Mouse (Mus musculus) urinary bladder, postnatal 25 days (tissue): ENCODE data around the gene Dlg2.
A peak's percentile ranks its signal among the peaks of the same experiment; 100 is the strongest.

Experiments used
- DNase-seq: peaks from one replicate; pipeline ENCODE4 v3.0.0; 2022; ENCODE audit warnings: low spot score

Dlg2 gene

GRCm38 (mm10) chr7:90476313-90477245 is at the start of gene Dlg2:
Gene Dlg2 (plus strand): TSS chr7:90476672.
- DNase-seq, result peak; percentile 16

- DNase-seq, result no peak
Measured at GRCm38 (mm10) chr7:90427006-90427405, 49.5 kb upstream of the Dlg2 start.

GRCm38 (mm10) chr7:90432221-90432620 is 44.3 kb upstream of the Dlg2 start:
- no peak for DNase-seq

GRCm38 (mm10) chr7:90440044-90440443 is 36.4 kb upstream of the Dlg2 start:
- DNase-seq, result no peak

GRCm38 (mm10) chr7:90442070-90442469 is 34.4 kb upstream of the Dlg2 start:
- no peak for DNase-seq

GRCm38 (mm10) chr7:90442518-90443080 is 33.9 kb upstream of the Dlg2 start, which contains the start of gene Crebzf:
Gene Crebzf (plus strand): TSS chr7:90442729.
- peak; percentile 92 for DNase-seq

GRCm38 (mm10) chr7:90443101-90444091 is 33.1 kb upstream of the Dlg2 start:
- peak; percentile 66 for DNase-seq

GRCm38 (mm10) chr7:90444206-90444605 is 32.3 kb upstream of the Dlg2 start:
- DNase-seq, result no peak

GRCm38 (mm10) chr7:90456149-90456844 is 20.2 kb upstream of the Dlg2 start:
- DNase-seq, result no peak

GRCm38 (mm10) chr7:90456845-90457468 is 19.5 kb upstream of the Dlg2 start, which contains the start of gene Tmem126a:
Gene Tmem126a (minus strand): TSS chr7:90457229.
- DNase-seq, result peak; percentile 64

- DNase-seq, result no peak
Measured at GRCm38 (mm10) chr7:90457517-90457916, 19.0 kb upstream of the Dlg2 start.

GRCm38 (mm10) chr7:90460330-90460729 is 16.1 kb upstream of the Dlg2 start:
- DNase-seq, result no peak

- DNase-seq, result no peak
Measured at GRCm38 (mm10) chr7:90460930-90461329, 15.5 kb upstream of the Dlg2 start.

GRCm38 (mm10) chr7:90461441-90461840 is 15.0 kb upstream of the Dlg2 start:
- no peak for DNase-seq

- DNase-seq, result no peak
Measured at GRCm38 (mm10) chr7:90473511-90473910, 3.0 kb upstream of the Dlg2 start.

- DNase-seq, result peak; percentile 98
Measured at GRCm38 (mm10) chr7:90475793-90476312, 619 bp upstream of the Dlg2 start, which contains the start of gene Tmem126b. Gene Tmem126b (minus strand): TSS chr7:90476001.

GRCm38 (mm10) chr7:90482607-90483006 is 6.1 kb downstream of the Dlg2 start:
- no peak for DNase-seq

GRCm38 (mm10) chr7:90508124-90508523 is 31.7 kb downstream of the Dlg2 start:
- DNase-seq, result no peak

GRCm38 (mm10) chr7:90512293-90512692 is 35.8 kb downstream of the Dlg2 start:
- DNase-seq, result no peak
